Mouse (Mus musculus) lung, postnatal 0 days (tissue): ENCODE data around the gene Zc3h13. TPM values are rescaled to one million over a fixed set of nuclear protein-coding genes. Genes with fewer than 3 reads are reported as not detected.

Experiments
- ATAC-seq: fragments of 200-750 bp; cut with Nextera tagmentation; 2 replicates; pipeline ENCODE4 v1.8.0; 2017; ENCODE audit warnings: moderate library complexity
- DNase-seq: peaks from one replicate; pipeline ENCODE4 v3.0.0-alpha.2; 2016; ENCODE audit warnings: low spot score
- H3K27ac ChIP-seq: fragments of 300-500 bp; sonication (generic); 2 replicates; pipeline ENCODE4 v1.5.1; 2014; ENCODE audit warnings: antibody characterized with exemption, mild to moderate bottlenecking, low read length, mixed read lengths
- H3K27me3 ChIP-seq: fragments of 300-500 bp; sonication (generic); replicated peaks from 2 replicates; pipeline ENCODE4 v1.6.1; 2014; ENCODE audit warnings: low read length, mixed read lengths; ENCODE audit not compliant: insufficient read depth
- H3K36me3 ChIP-seq: fragments of 300-500 bp; sonication (generic); 2 replicates; pipeline ENCODE4 v1.6.1; 2014; ENCODE audit warnings: low read length, mixed read lengths; ENCODE audit not compliant: insufficient read depth
- H3K4me1 ChIP-seq: fragments of 300-500 bp; sonication (generic); 2 replicates; pipeline ENCODE4 v1.6.1; 2014; ENCODE audit warnings: antibody characterized with exemption, low read depth, low read length, mixed read lengths; ENCODE audit not compliant: insufficient read depth
- H3K4me2 ChIP-seq: fragments of 300-500 bp; sonication (generic); replicated peaks from 2 replicates; pipeline ENCODE4 v1.6.1; 2014; ENCODE audit warnings: low read depth, mild to moderate bottlenecking, low read length, moderate library complexity, mixed read lengths
- H3K4me3 ChIP-seq: fragments of 300-500 bp; sonication (generic); 2 replicates; pipeline ENCODE4 v1.5.1; 2014; ENCODE audit warnings: low read depth, low read length
- H3K9ac ChIP-seq: fragments of 300-500 bp; sonication (generic); replicated peaks from 2 replicates; pipeline ENCODE4 v1.6.1; 2014; ENCODE audit warnings: low read depth, mild to moderate bottlenecking
- H3K9me3 ChIP-seq: fragments of 300-500 bp; sonication (generic); 2 replicates; pipeline ENCODE4 v1.6.1; 2016; ENCODE audit warnings: low read length, mixed read lengths
- CTCF ChIP-seq: IDR thresholded peaks from 2 replicates; pipeline ENCODE4 v1.5.1; 2016; ENCODE audit warnings: antibody characterized with exemption, mild to moderate bottlenecking
- EP300 ChIP-seq: IDR thresholded peaks from 2 replicates; pipeline ENCODE4 v1.6.1; 2016; ENCODE audit warnings: antibody characterized with exemption, mild to moderate bottlenecking, control low read depth
- WGBS: fragments of 180-500 bp; shearing (Covaris S2); extraction: QIAGEN DNeasy Blood & Tissue Kit; methylation state at CpG from one replicate; pipeline ENCODE4 v1.1.7; 2014; 5-methylcytosine and 5-hydroxymethylcytosine counted together
- polyA plus RNA-seq: library from polyadenylated mRNA; unstranded; fragments of >200 nt; fragmentation: Nextera tagmentation; extraction: Ambion mirVana; gene quantifications from 2 replicates; pipeline ENCODE4 v1.2.1, GENCODE M21; 2015

Gene Zc3h13
- polyA plus RNA-seq, 1 experiment from 2014 or later: 24.3 TPM

- H3K4me1 ChIP-seq: no peaks in the 10 kb centered on the region; the same call in 1 of the 2 replicates
- no peak overlapping the region for H3K9ac ChIP-seq
- DNase-seq (peak; percentile 35), ATAC-seq (no peak)
- 31% methylated on average over 5 of the region's 5 CpGs for WGBS
- H3K4me3 ChIP-seq: no peak overlapping the region
- no peaks in the 10 kb centered on the region for H3K27me3 ChIP-seq
- H3K36me3 ChIP-seq: no peaks in the 10 kb centered on the region
- no peak overlapping the region for H3K27ac ChIP-seq
- no peak overlapping the region for H3K4me2 ChIP-seq
- no peak for TF ChIP-seq EP300
- TF ChIP-seq CTCF: no peak
- no peaks in the 10 kb centered on the region for H3K9me3 ChIP-seq
These were observed 3.8 kb upstream of the Zc3h13 start for GRCm38 (mm10) chr14:75280406-75280805.

GRCm38 (mm10) chr14:75283609-75284192, 472 bp upstream of the Zc3h13 start:
- ATAC-seq: peak; percentile 8

GRCm38 (mm10) chr14:75301081-75301480, 16.9 kb downstream of the Zc3h13 start:
- no peaks in the 10 kb centered on the region for H3K4me1 ChIP-seq
- no peaks in the 10 kb centered on the region for H3K9me3 ChIP-seq
- no peaks in the 10 kb centered on the region for H3K27me3 ChIP-seq
- no peak overlapping the region for H3K9ac ChIP-seq
- no peak for TF ChIP-seq CTCF
- H3K36me3 ChIP-seq: no peaks in the 10 kb centered on the region
- ATAC-seq: no peak
- H3K4me3 ChIP-seq: no peak overlapping the region
- H3K4me2 ChIP-seq: no peak overlapping the region
- DNase-seq: no peak
- 86% methylated on average over 1 of the region's 1 CpGs for WGBS
- no peak overlapping the region for H3K27ac ChIP-seq

More at GRCm38 (mm10) chr14:75283609-75284192, 472 bp upstream of the Zc3h13 start:
- TF ChIP-seq EP300: no peak
- no peak for TF ChIP-seq CTCF
- Histone ChIP-seq H3K4me3 (peak overlapping the region; percentile 97), H3K4me1 (no peaks in the 10 kb centered on the region; the same call in 1 of the 2 replicates), H3K36me3 (no peaks in the 10 kb centered on the region), H3K9me3 (no peaks in the 10 kb centered on the region), H3K27me3 (no peaks in the 10 kb centered on the region), H3K27ac (peak overlapping the region; percentile 91), H3K4me2 (peak overlapping the region; percentile 85), H3K9ac (peak overlapping the region; percentile 89)
- DNase-seq: no peak
- WGBS: 7% methylated on average over 19 of the region's 19 CpGs

GRCm38 (mm10) chr14:75303807-75304206, 19.6 kb downstream of the Zc3h13 start:
- no peaks in the 10 kb centered on the region for H3K9me3 ChIP-seq
- no peak for DNase-seq
- 45% methylated on average over 5 of the region's 5 CpGs for WGBS
- no peak for ATAC-seq
- TF ChIP-seq CTCF (no peak), EP300 (no peak)
- no peaks in the 10 kb centered on the region for H3K4me1 ChIP-seq
- H3K4me2 ChIP-seq: no peak overlapping the region
- H3K9ac ChIP-seq: no peak overlapping the region
- H3K36me3 ChIP-seq: no peaks in the 10 kb centered on the region
- H3K27ac ChIP-seq: no peak overlapping the region
- H3K4me3 ChIP-seq: no peak overlapping the region
- no peaks in the 10 kb centered on the region for H3K27me3 ChIP-seq

GRCm38 (mm10) chr14:75307855-75308254, 23.7 kb downstream of the Zc3h13 start:
- DNase-seq: no peak
- no peaks in the 10 kb centered on the region for H3K4me1 ChIP-seq
- TF ChIP-seq CTCF (no peak), EP300 (no peak)
- H3K36me3 ChIP-seq: no peaks in the 10 kb centered on the region
- no peak overlapping the region for H3K4me3 ChIP-seq
- H3K27me3 ChIP-seq: no peaks in the 10 kb centered on the region
- no peak overlapping the region for H3K4me2 ChIP-seq
- no peak overlapping the region for H3K9ac ChIP-seq
- H3K9me3 ChIP-seq: no peaks in the 10 kb centered on the region
- no peak overlapping the region for H3K27ac ChIP-seq
- ATAC-seq: no peak

- WGBS: 74% methylated on average over 5 of the region's 5 CpGs
- ATAC-seq (no peak), DNase-seq (no peak)
- Histone ChIP-seq H3K4me3 (no peak overlapping the region), H3K27me3 (no peaks in the 10 kb centered on the region), H3K27ac (no peak overlapping the region), H3K9ac (no peak overlapping the region), H3K4me1 (no peaks in the 10 kb centered on the region), H3K9me3 (no peaks in the 10 kb centered on the region), H3K4me2 (no peak overlapping the region), H3K36me3 (no peaks in the 10 kb centered on the region)
- TF ChIP-seq CTCF (peak; percentile 27), EP300 (no peak)
These were observed 25.3 kb downstream of the Zc3h13 start for GRCm38 (mm10) chr14:75309336-75309992.
